Mouse (Mus musculus): Measurements from ENCODE around the gene Pim1. TPM values are rescaled to one million over a fixed set of nuclear protein-coding genes. Genes with fewer than 3 reads are reported as not detected.
"Not testable (repeated sequence)": the region's sequence is repeated elsewhere in the genome, so short reads cannot be mapped to it uniquely, and the experiment has no call there.

The Pim1 gene
- total RNA-seq, 2 experiments from 2014 or later = 4.2 to 4.5 TPM

- DNase-seq (ENCODE audit: low spot score in 2 of 2) = peak; percentile 68 to 92
These were observed 23.9 kb downstream of the Pim1 start for GRCm38 (mm10) chr17:29514435-29514834.

- DNase-seq (ENCODE audit: low spot score in 2 of 2) = not testable (repeated sequence)
These were observed 28.1 kb downstream of the Pim1 start for GRCm38 (mm10) chr17:29518665-29519064.

- DNase-seq (ENCODE audit: low spot score in 2 of 2) = no peak
These were observed 29.2 kb downstream of the Pim1 start for GRCm38 (mm10) chr17:29519731-29520130.

GRCm38 (mm10) chr17:29525613-29526012, 35.1 kb downstream of the Pim1 start:
- DNase-seq (ENCODE audit: low spot score in 2 of 2) = no peak

GRCm38 (mm10) chr17:29528568-29529187, 38.1 kb downstream of the Pim1 start:
- DNase-seq (ENCODE audit: low spot score in 2 of 2) = no peak

- no peak for DNase-seq (ENCODE audit: low spot score in 2 of 2)
These were observed 40.0 kb downstream of the Pim1 start for GRCm38 (mm10) chr17:29530508-29530907.

GRCm38 (mm10) chr17:29531278-29531677, 40.7 kb downstream of the Pim1 start:
- no peak for DNase-seq (ENCODE audit: low spot score in 2 of 2)

- DNase-seq (ENCODE audit: low spot score in 2 of 2) = no peak
These were observed 41.3 kb downstream of the Pim1 start for GRCm38 (mm10) chr17:29531757-29532384.

- DNase-seq (ENCODE audit: low spot score in 2 of 2) = no peak
These were observed 43.3 kb downstream of the Pim1 start for GRCm38 (mm10) chr17:29533866-29534265.

GRCm38 (mm10) chr17:29540426-29540825, 49.9 kb downstream of the Pim1 start:
- no peak for DNase-seq (ENCODE audit: low spot score in 2 of 2)

GRCm38 (mm10) chr17:29541419-29541818, 50.9 kb downstream of the Pim1 start:
- DNase-seq (ENCODE audit: low spot score in 2 of 2) = no peak

- DNase-seq (ENCODE audit: low spot score in 2 of 2) = peak; percentile 25 to 48
These were observed 52.5 kb downstream of the Pim1 start for GRCm38 (mm10) chr17:29542831-29543690.

- DNase-seq (ENCODE audit: low spot score in 2 of 2) = no peak
These were observed 53.5 kb downstream of the Pim1 start for GRCm38 (mm10) chr17:29544064-29544463.

GRCm38 (mm10) chr17:29545241-29545640, 54.7 kb downstream of the Pim1 start:
- DNase-seq (ENCODE audit: low spot score in 2 of 2) = no peak

Other genes starting within 250 kb of the Pim1 start
- 10 to 100 TPM; 16.2 to 18.4 TPM for gene Ppil1, start 226.6 kb upstream of the Pim1 start, total RNA-seq (2021)
- 10 to 100 TPM; 84.9 to 94.4 TPM for gene BC004004, start 222.0 kb upstream of the Pim1 start, total RNA-seq (2021)
- gene Pi16, start 173.1 kb upstream of the Pim1 start, total RNA-seq (2021) = 1 to 10 TPM in 1 of 2 experiments, under 1 TPM in 1; 0.92 to 1.3 TPM
- 100 to 1,000 TPM; 644 to 648 TPM for gene Mtch1, start 142.8 kb upstream of the Pim1 start, total RNA-seq (2021)
- gene Fgd2, start 129.8 kb upstream of the Pim1 start, total RNA-seq (2021) = 1 to 10 TPM; 4.4 to 5.8 TPM
- not detected for gene Gm17657, start 58.9 kb downstream of the Pim1 start, total RNA-seq (2021)
- gene Tbc1d22b, start 59.0 kb downstream of the Pim1 start, total RNA-seq (2021) = 10 to 100 TPM; 37.8 to 41.4 TPM
- not detected for gene Tmem217, start 61.6 kb downstream of the Pim1 start, total RNA-seq (2021)
- gene Rnf8, start 124.0 kb downstream of the Pim1 start, total RNA-seq (2021) = 10 to 100 TPM; 46.2 to 47.2 TPM
- gene Gm28043, start 124.1 kb downstream of the Pim1 start, total RNA-seq (2021) = 1 to 10 TPM; 3.0 to 3.2 TPM
- gene Cmtr1, start 169.8 kb downstream of the Pim1 start, total RNA-seq (2021) = 100 to 1,000 TPM; 125 to 126 TPM
- 10 to 100 TPM; 22.6 to 23.4 TPM for gene Ccdc167, start 226.3 kb downstream of the Pim1 start, total RNA-seq (2021)

Data from layer of hippocampus, adult 18-20 months (tissue).